Mouse (Mus musculus): Measurements from ENCODE around the gene Cyp2s1. TPM values are rescaled to one million over a fixed set of nuclear protein-coding genes. Genes with fewer than 3 reads are reported as not detected.
"Not testable (repeated sequence)": the region's sequence is repeated elsewhere in the genome, so short reads cannot be mapped to it uniquely, and the experiment has no call there.

Cyp2s1 gene
- polyA plus RNA-seq, 1 experiment from 2014 or later, result 0.55 TPM

GRCm38 (mm10) chr7:25803460-25803859 lies 13.3 kb downstream of the Cyp2s1 start:
- no peak overlapping the region for H3K4me3 ChIP-seq (replicated peaks)
- 84% methylated on average over 13 of the region's 13 CpGs for WGBS
- no peak overlapping the region for H3K4me2 ChIP-seq
- no peak overlapping the region for H3K27ac ChIP-seq
- no peak for ATAC-seq (ENCODE audit: low FRiP score)
- H3K9ac ChIP-seq, result no peak overlapping the region
- H3K9me3 ChIP-seq, result peaks cover 2% of the 10 kb centered on the region; the same call in 1 of the 2 replicates
- H3K27me3 ChIP-seq, result no peaks in the 10 kb centered on the region
- H3K36me3 ChIP-seq (replicated peaks), result no peaks in the 10 kb centered on the region
- H3K4me1 ChIP-seq, result peaks cover 9% of the 10 kb centered on the region; the same call in 1 of the 2 replicates

GRCm38 (mm10) chr7:25802241-25803125 lies 14.2 kb downstream of the Cyp2s1 start:
- Histone ChIP-seq H3K4me3 (replicated peaks) (no peak overlapping the region), H3K27me3 (no peaks in the 10 kb centered on the region), H3K4me2 (peak overlapping the region; percentile 4; the same call in 1 of the 2 replicates), H3K9me3 (peaks cover 4% of the 10 kb centered on the region; the same call in 1 of the 2 replicates), H3K4me1 (peaks cover 9% of the 10 kb centered on the region; the same call in 1 of the 2 replicates), H3K27ac (no peak overlapping the region), H3K9ac (no peak overlapping the region), H3K36me3 (replicated peaks) (no peaks in the 10 kb centered on the region)
- no peak for ATAC-seq (ENCODE audit: low FRiP score)
- WGBS, result 36% methylated on average over 24 of the region's 24 CpGs

DNA sequence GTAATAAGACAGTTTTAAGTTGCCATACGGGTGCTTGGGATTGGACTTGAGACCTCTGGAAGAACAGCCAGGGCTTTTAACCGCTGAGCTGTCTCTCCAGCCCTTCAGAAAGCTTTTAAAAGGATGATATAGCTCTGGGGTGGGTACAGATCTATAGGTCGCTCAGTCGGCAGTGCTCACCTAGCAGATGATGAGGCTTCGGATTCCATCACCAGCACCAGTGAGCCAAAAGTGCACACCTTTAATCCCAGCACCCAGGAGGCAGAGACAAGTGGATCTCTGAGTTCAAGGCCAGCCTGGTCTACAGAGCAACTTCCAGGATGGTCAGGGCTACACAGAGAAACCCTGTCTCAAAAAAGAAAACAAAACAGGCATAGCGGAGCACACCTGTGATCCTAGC lies 15.7 kb downstream of the Cyp2s1 start:
- Histone ChIP-seq H3K4me2 (no peak overlapping the region), H3K9ac (no peak overlapping the region), H3K4me3 (replicated peaks) (no peak overlapping the region), H3K27me3 (no peaks in the 10 kb centered on the region), H3K4me1 (peaks cover 9% of the 10 kb centered on the region; the same call in 1 of the 2 replicates), H3K27ac (no peak overlapping the region), H3K9me3 (peaks cover 4% of the 10 kb centered on the region; the same call in 1 of the 2 replicates), H3K36me3 (replicated peaks) (no peaks in the 10 kb centered on the region)
- no peak for ATAC-seq (ENCODE audit: low FRiP score)
- 92% methylated on average over 6 of the region's 6 CpGs for WGBS

DNA sequence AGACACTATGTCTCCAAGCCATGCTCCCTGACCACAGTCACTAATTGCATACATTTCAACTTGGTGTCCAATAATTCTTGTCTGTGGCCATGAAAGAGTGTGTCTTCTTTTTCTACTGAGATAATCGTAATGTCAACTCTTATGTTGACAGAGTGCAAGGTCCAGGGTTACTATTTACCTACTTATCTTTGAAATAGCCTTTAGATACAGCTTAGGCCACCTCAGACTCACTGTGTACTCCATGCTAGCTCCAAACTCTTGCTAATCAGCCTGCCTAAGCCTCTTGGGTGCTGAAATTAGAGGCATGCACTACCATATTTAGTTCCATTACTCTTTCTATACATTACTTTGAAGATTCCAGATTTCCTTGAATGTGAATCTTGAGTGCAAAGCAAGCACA lies 17.3 kb downstream of the Cyp2s1 start:
- no peak overlapping the region for H3K27ac ChIP-seq
- no peak overlapping the region for H3K4me3 ChIP-seq (replicated peaks)
- H3K27me3 ChIP-seq, result no peaks in the 10 kb centered on the region
- H3K9me3 ChIP-seq, result peaks cover 4% of the 10 kb centered on the region; the same call in 1 of the 2 replicates
- peaks cover 6% of the 10 kb centered on the region; the same call in 1 of the 2 replicates for H3K4me1 ChIP-seq
- no peak for ATAC-seq (ENCODE audit: low FRiP score)
- H3K36me3 ChIP-seq (replicated peaks), result no peaks in the 10 kb centered on the region
- 90% methylated on average over 1 of the region's 1 CpGs for WGBS
- no peak overlapping the region for H3K4me2 ChIP-seq
- no peak overlapping the region for H3K9ac ChIP-seq

GRCm38 (mm10) chr7:25798540-25798939 lies 18.2 kb downstream of the Cyp2s1 start:
- no peaks in the 10 kb centered on the region for H3K27me3 ChIP-seq
- ATAC-seq (ENCODE audit: low FRiP score), result no peak
- no peak overlapping the region for H3K9ac ChIP-seq
- H3K4me2 ChIP-seq, result no peak overlapping the region
- no peak overlapping the region for H3K27ac ChIP-seq
- peaks cover 4% of the 10 kb centered on the region; the same call in 1 of the 2 replicates for H3K9me3 ChIP-seq
- WGBS, result 82% methylated on average over 2 of the region's 2 CpGs
- H3K4me1 ChIP-seq, result peaks cover 6% of the 10 kb centered on the region; the same call in 1 of the 2 replicates
- no peaks in the 10 kb centered on the region for H3K36me3 ChIP-seq (replicated peaks)
- H3K4me3 ChIP-seq (replicated peaks), result no peak overlapping the region

GRCm38 (mm10) chr7:25794775-25795174 lies 21.9 kb downstream of the Cyp2s1 start:
- WGBS, result 94% methylated on average over 8 of the region's 8 CpGs
- H3K36me3 ChIP-seq (replicated peaks), result no peaks in the 10 kb centered on the region
- H3K4me2 ChIP-seq, result no peak overlapping the region
- H3K27ac ChIP-seq, result no peak overlapping the region
- H3K9ac ChIP-seq, result no peak overlapping the region
- H3K27me3 ChIP-seq, result no peaks in the 10 kb centered on the region
- H3K4me1 ChIP-seq, result no peaks in the 10 kb centered on the region
- no peak for ATAC-seq (ENCODE audit: low FRiP score)
- no peak overlapping the region for H3K4me3 ChIP-seq (replicated peaks)
- H3K9me3 ChIP-seq, result peaks cover 4% of the 10 kb centered on the region; the same call in 1 of the 2 replicates

DNA sequence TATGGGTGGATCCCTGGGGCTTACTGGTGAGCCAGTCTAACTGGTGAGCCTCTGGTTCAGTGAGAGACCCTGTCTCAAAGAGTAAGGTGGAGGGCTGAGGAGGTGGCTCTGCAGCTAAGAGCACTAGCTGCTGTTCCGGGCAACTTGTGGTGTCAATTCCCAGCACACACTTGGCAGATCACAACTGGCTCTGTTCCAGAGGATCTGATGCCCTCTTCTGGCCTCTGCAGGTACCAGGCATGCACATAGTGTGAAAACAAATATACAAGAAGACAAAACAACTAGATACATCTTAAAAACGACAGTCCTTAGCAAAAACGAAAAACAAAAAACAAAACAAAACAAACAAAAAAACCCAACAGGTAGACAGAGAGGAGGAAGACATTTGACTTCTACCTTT lies 23.0 kb downstream of the Cyp2s1 start:
- ATAC-seq (ENCODE audit: low FRiP score), result no peak
- Histone ChIP-seq H3K36me3 (replicated peaks) (no peaks in the 10 kb centered on the region), H3K4me2 (no peak overlapping the region), H3K27ac (no peak overlapping the region), H3K9me3 (peaks cover 4% of the 10 kb centered on the region; the same call in 1 of the 2 replicates), H3K27me3 (no peaks in the 10 kb centered on the region), H3K9ac (no peak overlapping the region), H3K4me3 (replicated peaks) (no peak overlapping the region), H3K4me1 (peaks cover 9% of the 10 kb centered on the region; the same call in 1 of the 2 replicates)
- 52% methylated on average over 3 of the region's 3 CpGs for WGBS

DNA sequence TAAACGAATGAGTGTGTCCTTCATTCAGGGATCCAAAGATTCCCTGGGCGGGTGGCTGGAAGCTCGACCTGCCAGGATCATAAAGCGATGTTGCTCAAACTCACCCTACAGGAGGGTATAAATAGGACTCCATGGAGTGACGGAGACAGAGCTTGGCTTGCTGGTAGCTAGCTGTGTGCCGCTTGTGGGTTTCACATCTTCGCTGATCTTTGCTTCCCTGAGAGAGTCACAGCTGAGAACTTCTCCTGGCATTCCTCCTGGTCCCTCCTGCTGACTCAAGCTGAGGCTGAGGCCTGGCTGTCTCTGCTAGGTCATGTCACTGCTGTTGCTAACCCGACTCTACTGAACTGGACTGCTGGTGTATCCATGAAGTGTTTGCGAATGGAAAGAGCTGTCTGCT lies 23.7 kb downstream of the Cyp2s1 start:
- ATAC-seq (ENCODE audit: low FRiP score); H3K9ac ChIP-seq; H3K27ac ChIP-seq; H3K27me3 ChIP-seq; H3K9me3 ChIP-seq; H3K36me3 ChIP-seq (replicated peaks); H3K4me3 ChIP-seq (replicated peaks); H3K4me2 ChIP-seq: not testable (repeated sequence)
- 83% methylated on average over 9 of the region's 9 CpGs for WGBS
- H3K4me1 ChIP-seq, result peaks cover 15% of the 10 kb centered on the region

GRCm38 (mm10) chr7:25790615-25791014 lies 26.1 kb downstream of the Cyp2s1 start:
- Histone ChIP-seq H3K27ac (no peak overlapping the region), H3K36me3 (replicated peaks) (no peaks in the 10 kb centered on the region), H3K9ac (no peak overlapping the region), H3K4me1 (peaks cover 25% of the 10 kb centered on the region), H3K27me3 (no peaks in the 10 kb centered on the region), H3K9me3 (no peaks in the 10 kb centered on the region), H3K4me2 (no peak overlapping the region), H3K4me3 (replicated peaks) (no peak overlapping the region)
- ATAC-seq (ENCODE audit: low FRiP score), result no peak
- WGBS, result 80% methylated on average over 8 of the region's 8 CpGs

- H3K9me3 ChIP-seq, result no peaks in the 10 kb centered on the region
- peak overlapping the region; percentile 59 for H3K27ac ChIP-seq
- ATAC-seq (ENCODE audit: low FRiP score), result peak; percentile 16; the same call in 1 of the 2 replicates
- WGBS, result 34% methylated on average over 3 of the region's 3 CpGs
- peak overlapping the region; percentile 50 for H3K4me3 ChIP-seq (replicated peaks)
- peak overlapping the region; percentile 80 for H3K4me2 ChIP-seq
- peaks cover 25% of the 10 kb centered on the region for H3K4me1 ChIP-seq
- H3K9ac ChIP-seq, result peak overlapping the region; percentile 74
- H3K27me3 ChIP-seq, result no peaks in the 10 kb centered on the region
- H3K36me3 ChIP-seq (replicated peaks), result no peaks in the 10 kb centered on the region
Measured at GRCm38 (mm10) chr7:25789129-25789440, 27.6 kb downstream of the Cyp2s1 start.

DNA sequence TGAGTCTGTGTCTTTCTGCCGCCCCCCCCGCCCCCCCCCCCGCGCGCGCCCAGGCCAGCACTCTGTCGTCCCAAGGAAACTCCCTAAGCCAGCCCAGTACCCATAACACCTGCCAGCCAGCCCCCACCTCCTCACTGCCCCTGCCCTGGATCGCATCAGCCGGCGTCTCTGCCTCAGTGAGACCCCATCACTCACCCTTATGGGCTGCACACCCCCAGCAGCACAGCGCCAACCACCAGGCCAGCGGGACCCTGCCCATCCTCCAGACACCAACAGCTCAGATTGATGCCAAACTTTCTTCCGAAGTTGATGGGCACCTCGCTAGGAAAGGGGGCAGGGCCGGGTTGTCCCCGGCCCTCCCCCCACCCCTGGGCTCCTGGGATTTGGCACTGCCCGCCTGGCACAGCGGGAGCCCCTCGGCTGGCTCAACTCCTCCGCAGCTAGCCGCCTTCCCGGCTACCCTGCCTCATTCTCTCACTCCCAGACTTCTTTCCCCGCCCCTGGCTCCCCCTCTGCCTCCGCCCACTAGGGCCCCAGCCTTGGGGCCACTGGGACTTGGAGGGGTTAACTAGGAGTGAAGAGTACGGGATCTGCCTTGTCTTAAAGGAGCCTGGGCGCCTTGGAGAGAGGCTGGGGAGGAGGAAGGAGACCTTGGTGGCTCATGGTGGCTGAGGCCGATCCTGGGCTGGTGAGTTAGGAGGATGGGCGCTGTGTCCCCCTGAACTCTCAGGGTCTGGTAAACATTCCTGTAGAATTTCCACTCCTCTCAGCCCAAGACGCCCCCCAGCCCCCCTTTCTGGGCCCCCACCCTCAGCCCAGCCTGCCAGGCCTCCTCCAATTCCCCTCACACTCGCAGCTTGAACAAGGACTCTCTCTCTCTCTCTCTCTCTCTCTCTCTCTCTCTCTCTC lies 28.2 kb downstream of the Cyp2s1 start, which contains the start of gene Axl:
Axl (minus strand) TSS at position 486 of the 909 bp plus-strand sequence.
- H3K9ac ChIP-seq, result peak within 1 kb of the TSS; percentile 74
- no peaks in the 10 kb centered on the region for H3K36me3 ChIP-seq (replicated peaks)
- H3K27me3 ChIP-seq, result no peaks in the 10 kb centered on the region
- peaks cover 25% of the 10 kb centered on the region for H3K4me1 ChIP-seq
- WGBS, result 2% methylated on average over 25 of the region's 30 CpGs
- ATAC-seq (ENCODE audit: low FRiP score), result peak; percentile 87
- no peaks in the 10 kb centered on the region for H3K9me3 ChIP-seq
- H3K27ac ChIP-seq, result peak within 1 kb of the TSS; percentile 59
- peak within 1 kb of the TSS; percentile 50 for H3K4me3 ChIP-seq (replicated peaks)
- peak within 1 kb of the TSS; percentile 80 for H3K4me2 ChIP-seq
